Mouse (Mus musculus) C2C12 (cell line): ENCODE data around the gene Irak3. TPM values are rescaled to one million over a fixed set of nuclear protein-coding genes. Genes with fewer than 3 reads are reported as not detected.
A peak's percentile ranks its signal among the peaks of the same experiment; 100 is the strongest.

Experiments used
- H3K27me3 ChIP-seq: one replicate; pipeline ENCODE4 v1.6.1; 2011; ENCODE audit not compliant: control insufficient read depth, insufficient read depth, insufficient read length
- H3K36me3 ChIP-seq: one replicate; pipeline ENCODE4 v1.6.1; 2011; ENCODE audit not compliant: control insufficient read depth, insufficient read depth
- H3K4me3 ChIP-seq: one replicate; pipeline ENCODE4 v1.5.1; 2011; ENCODE audit warnings: mild to moderate bottlenecking, control low read depth; ENCODE audit not compliant: poor library complexity, insufficient read depth, severe bottlenecking
- H3K79me2 ChIP-seq: one replicate; pipeline ENCODE4 v1.6.1; 2011; ENCODE audit not compliant: control insufficient read depth, insufficient read depth
- H3K79me3 ChIP-seq: one replicate; pipeline ENCODE4 v1.6.1; 2011; ENCODE audit warnings: low read depth, control low read depth
- H3ac ChIP-seq: one replicate; pipeline ENCODE3; 2011; ENCODE audit warnings: low read depth; ENCODE audit not compliant: control insufficient read depth, insufficient read length
- CEBPB ChIP-seq: IDR thresholded peaks from one replicate; pipeline ENCODE4 v1.6.1; 2011; ENCODE audit warnings: low read depth, mild to moderate bottlenecking, control low read depth, moderate library complexity
- CTCF ChIP-seq: IDR thresholded peaks from one replicate; pipeline ENCODE4 v1.5.1; 2011; ENCODE audit not compliant: control insufficient read depth, insufficient read depth, insufficient read length
- FOSL1 ChIP-seq: IDR thresholded peaks from one replicate; pipeline ENCODE4 v1.8.0; 2011; ENCODE audit warnings: mild to moderate bottlenecking, low read length; ENCODE audit not compliant: poor library complexity, insufficient read depth, severe bottlenecking
- MAX ChIP-seq: IDR thresholded peaks from one replicate; pipeline ENCODE4 v1.6.1; 2011; ENCODE audit warnings: mild to moderate bottlenecking, control low read depth
- MYOD1 ChIP-seq: IDR thresholded peaks from one replicate; pipeline ENCODE4 v1.6.1; 2011; ENCODE audit warnings: low read depth; ENCODE audit not compliant: control insufficient read depth, insufficient read length
- MYOG ChIP-seq: IDR thresholded peaks from one replicate; pipeline ENCODE4 v1.6.1; 2011; ENCODE audit not compliant: control insufficient read depth, insufficient read length; ENCODE audit errors: extremely low read depth
- USF1 ChIP-seq: IDR thresholded peaks from one replicate; pipeline ENCODE4 v1.6.1; 2011; ENCODE audit warnings: low read depth, mild to moderate bottlenecking, control low read depth, moderate library complexity
- polyA plus RNA-seq: library from polyadenylated mRNA; unstranded; fragments of >200 nt; fragmentation: generic; extraction: Trizol; gene quantifications from one replicate; pipeline ENCODE4 v1.2.1, GENCODE M21; 2012; ENCODE audit warnings: missing spikeins

Gene Irak3
- polyA plus RNA-seq, 1 experiment: 0.27 TPM

DNA sequence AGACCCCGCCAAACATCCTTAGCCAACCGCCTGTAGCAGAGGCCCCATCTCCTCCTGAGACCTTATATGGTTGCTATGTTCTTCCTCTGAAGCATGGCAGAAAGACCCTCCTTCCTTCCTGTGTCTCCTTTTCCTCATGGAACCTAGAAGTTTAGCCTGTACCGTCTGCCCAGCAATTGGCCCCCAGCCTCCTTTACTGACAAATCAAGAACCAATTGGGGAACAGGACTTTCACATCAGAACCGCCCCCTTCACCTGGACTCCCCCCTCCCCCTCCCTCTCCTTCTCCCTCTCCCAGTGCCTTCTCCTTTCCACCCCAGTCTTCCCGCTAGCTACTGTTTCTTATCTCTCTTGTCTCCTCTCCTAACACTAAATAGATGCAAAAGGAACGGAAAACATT, 37.5 kb upstream of the Irak3 start:
- H3K79me2 ChIP-seq: no peaks in the 10 kb centered on the region
- no peaks in the 10 kb centered on the region for H3K36me3 ChIP-seq
- H3K79me3 ChIP-seq: no peaks in the 10 kb centered on the region
- H3K27me3 ChIP-seq: peaks cover 24% of the 10 kb centered on the region
- no peak overlapping the region for H3K4me3 ChIP-seq
- no peak overlapping the region for H3ac ChIP-seq
- no peak for TF ChIP-seq FOSL1
- TF ChIP-seq MAX: no peak
- no peak for TF ChIP-seq MYOG
- no peak for TF ChIP-seq MYOD1
- no peak for TF ChIP-seq CEBPB
- no peak for TF ChIP-seq USF1
- no peak for TF ChIP-seq CTCF

DNA sequence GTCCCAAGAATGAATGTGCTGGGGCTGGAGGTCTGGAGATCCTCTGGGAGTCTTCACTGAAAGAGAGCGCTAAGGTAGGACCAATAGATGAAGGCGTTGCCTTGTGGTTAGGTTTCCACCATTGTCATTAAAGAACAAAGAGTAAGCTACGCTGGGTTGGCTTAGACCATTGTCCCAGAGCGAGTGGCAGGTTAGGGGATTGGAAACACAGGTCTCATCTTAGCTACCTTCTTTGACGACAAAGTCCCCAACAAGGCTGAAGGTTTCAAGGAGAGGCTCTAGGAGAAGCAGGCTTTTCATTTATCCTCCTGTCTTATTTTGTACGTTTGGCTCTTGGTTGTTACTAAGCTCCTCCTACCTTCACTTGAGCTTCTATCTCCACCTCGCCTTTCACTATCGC, 36.3 kb upstream of the Irak3 start:
- Histone ChIP-seq H3K27me3 (peaks cover 22% of the 10 kb centered on the region), H3K79me3 (no peaks in the 10 kb centered on the region), H3K4me3 (no peak overlapping the region)

DNA sequence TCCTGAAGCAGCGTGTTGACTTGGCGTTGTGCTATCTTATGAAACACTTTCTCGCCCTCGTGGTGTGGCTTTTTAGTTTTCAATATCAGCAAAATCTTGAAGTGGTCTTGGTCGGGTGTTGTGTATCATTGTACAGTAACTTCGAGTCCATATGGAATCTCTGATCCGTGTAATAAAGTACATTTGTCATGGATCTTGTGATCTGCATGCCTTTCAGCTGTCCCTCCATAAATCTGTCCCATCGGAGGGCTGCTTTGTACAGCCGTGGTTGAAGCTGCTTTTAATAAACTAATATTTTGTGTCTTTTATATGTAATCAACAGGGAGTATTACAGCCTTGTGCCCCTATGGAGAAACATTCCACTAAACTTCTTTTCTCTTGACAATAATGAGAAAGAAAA, 34.9 kb upstream of the Irak3 start:
- no peak overlapping the region for H3ac ChIP-seq
- H3K79me2 ChIP-seq: no peaks in the 10 kb centered on the region
- H3K4me3 ChIP-seq: no peak overlapping the region
- TF ChIP-seq MYOG (no peak), MYOD1 (no peak), MAX (no peak), USF1 (no peak), FOSL1 (no peak), CEBPB (no peak), CTCF (no peak)
- no peaks in the 10 kb centered on the region for H3K79me3 ChIP-seq
- peaks cover 14% of the 10 kb centered on the region for H3K36me3 ChIP-seq
- peaks cover 22% of the 10 kb centered on the region for H3K27me3 ChIP-seq

More for the DNA sequence above, 36.3 kb upstream of the Irak3 start:
- no peak overlapping the region for H3ac ChIP-seq
- H3K36me3 ChIP-seq: no peaks in the 10 kb centered on the region
- no peaks in the 10 kb centered on the region for H3K79me2 ChIP-seq
- no peak for TF ChIP-seq CEBPB
- TF ChIP-seq CTCF: no peak
- no peak for TF ChIP-seq MYOD1
- TF ChIP-seq MYOG: no peak
- no peak for TF ChIP-seq MAX
- no peak for TF ChIP-seq FOSL1
- no peak for TF ChIP-seq USF1

DNA sequence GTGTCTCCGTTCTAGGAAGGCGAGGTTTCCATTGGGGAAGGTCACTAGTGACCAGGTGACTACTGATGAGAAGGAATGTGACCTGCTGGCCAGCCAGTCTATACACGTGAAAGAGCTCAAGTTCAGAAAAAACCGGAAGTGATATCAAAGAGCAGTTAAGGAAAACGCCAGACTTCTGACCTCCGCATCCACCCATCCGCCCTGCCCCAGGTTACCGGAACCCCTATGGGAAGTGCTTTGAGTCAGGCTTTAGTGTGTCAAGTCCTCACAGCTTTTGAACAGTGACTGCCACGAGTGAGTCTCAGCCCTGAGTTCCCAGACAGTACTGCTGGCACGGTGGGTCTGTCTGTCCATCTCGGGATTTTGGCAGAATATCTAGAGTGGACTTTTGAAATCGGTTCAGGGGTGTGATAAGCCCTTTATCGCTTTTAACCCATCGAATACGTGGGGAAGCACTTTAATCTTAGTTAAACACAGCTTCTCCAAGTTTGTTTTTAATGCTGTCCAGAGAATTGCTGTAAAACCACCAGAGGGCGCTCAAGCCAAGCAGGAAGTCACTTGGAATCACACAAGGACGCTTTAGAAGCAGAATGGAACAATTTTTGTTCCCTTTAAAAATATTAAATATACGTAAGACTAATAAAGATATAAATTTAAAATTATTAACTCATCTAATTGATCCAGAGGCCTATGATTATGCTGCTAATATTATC, 31.9 kb upstream of the Irak3 start:
- Histone ChIP-seq H3K4me3 (no peak overlapping the region), H3K79me2 (peaks cover 14% of the 10 kb centered on the region), H3ac (no peak overlapping the region), H3K36me3 (peaks cover 39% of the 10 kb centered on the region), H3K27me3 (peaks cover 5% of the 10 kb centered on the region), H3K79me3 (peaks cover 9% of the 10 kb centered on the region)
- peak; percentile 17 for TF ChIP-seq CTCF
- TF ChIP-seq FOSL1: no peak
- no peak for TF ChIP-seq MYOG
- TF ChIP-seq USF1: no peak
- TF ChIP-seq MAX: no peak
- no peak for TF ChIP-seq MYOD1
- TF ChIP-seq CEBPB: no peak

- TF ChIP-seq CTCF: peak; percentile 45
- TF ChIP-seq MYOD1: no peak
- no peak for TF ChIP-seq FOSL1
- peaks cover 27% of the 10 kb centered on the region for H3K79me3 ChIP-seq
- H3K27me3 ChIP-seq: no peaks in the 10 kb centered on the region
- peaks cover 47% of the 10 kb centered on the region for H3K36me3 ChIP-seq
- H3ac ChIP-seq: no peak overlapping the region
- no peak overlapping the region for H3K4me3 ChIP-seq
- H3K79me2 ChIP-seq: peaks cover 34% of the 10 kb centered on the region
These were observed 29.8 kb upstream of the Irak3 start for GRCm38 (mm10) chr10:120231718-120232117.

- peak; percentile 96 for TF ChIP-seq MAX
- TF ChIP-seq MYOD1: peak; percentile 44
- TF ChIP-seq MYOG: no peak
- Histone ChIP-seq H3ac (peak within 1 kb of the TSS; percentile 99), H3K79me3 (peaks cover 27% of the 10 kb centered on the region), H3K4me3 (peak within 1 kb of the TSS; percentile 99), H3K36me3 (peaks cover 49% of the 10 kb centered on the region), H3K27me3 (no peaks in the 10 kb centered on the region), H3K79me2 (peaks cover 34% of the 10 kb centered on the region)
These were observed 25.1 kb upstream of the Irak3 start, which contains the start of gene Llph for GRCm38 (mm10) chr10:120226871-120227661. Llph (plus strand) TSS chr10:120227070.
